Mouse (Mus musculus): ENCODE results near the gene Mypn. TPM values are rescaled to one million over a fixed set of nuclear protein-coding genes. Genes with fewer than 3 reads are reported as not detected.

Gene Mypn
- total RNA-seq (2021), result 1 to 10 TPM; 1.7 to 2.4 TPM
- long read RNA-seq, partial matches to known transcripts, result 1 of 4 reads
- long read RNA-seq, other reads (novel, unspliced or antisense), result 0 of 4 reads

GRCm38 (mm10) chr10:63203728-63204127 lies at the start of gene Mypn:
Mypn (minus strand) TSS chr10:63203952.
- no peak for DNase-seq (ENCODE audit: low spot score in 2 of 2)

GRCm38 (mm10) chr10:63248421-63248820 lies 44.7 kb upstream of the Mypn start:
- DNase-seq (ENCODE audit: low spot score in 2 of 2), result no peak

GRCm38 (mm10) chr10:63247457-63247856 lies 43.7 kb upstream of the Mypn start:
- no peak for DNase-seq (ENCODE audit: low spot score in 2 of 2)

GRCm38 (mm10) chr10:63245846-63246245 lies 42.1 kb upstream of the Mypn start:
- DNase-seq (ENCODE audit: low spot score in 2 of 2), result no peak

GRCm38 (mm10) chr10:63244746-63245145 lies 41.0 kb upstream of the Mypn start:
- DNase-seq (ENCODE audit: low spot score in 2 of 2), result no peak

GRCm38 (mm10) chr10:63244055-63244671 lies 40.4 kb upstream of the Mypn start:
- peak in 1 of 2 experiments; percentile 11 for DNase-seq (ENCODE audit: low spot score in 2 of 2)

- DNase-seq (ENCODE audit: low spot score in 2 of 2), result peak; percentile 91 to 96
Measured at GRCm38 (mm10) chr10:63243493-63244054, 39.8 kb upstream of the Mypn start, which contains the start of gene Herc4. Herc4 (plus strand) TSS chr10:63243810.

GRCm38 (mm10) chr10:63242798-63243435 lies 39.2 kb upstream of the Mypn start:
- DNase-seq (ENCODE audit: low spot score in 2 of 2), result peak in 1 of 2 experiments; percentile 17

- DNase-seq (ENCODE audit: low spot score in 2 of 2), result no peak
Measured at GRCm38 (mm10) chr10:63240868-63241271, 37.1 kb upstream of the Mypn start.

- DNase-seq (ENCODE audit: low spot score in 2 of 2), result no peak
Measured at GRCm38 (mm10) chr10:63239848-63240247, 36.1 kb upstream of the Mypn start.

- DNase-seq (ENCODE audit: low spot score in 2 of 2), result no peak
Measured at GRCm38 (mm10) chr10:63238090-63238489, 34.3 kb upstream of the Mypn start.

- DNase-seq (ENCODE audit: low spot score in 2 of 2), result no peak
Measured at GRCm38 (mm10) chr10:63237206-63237605, 33.5 kb upstream of the Mypn start.

GRCm38 (mm10) chr10:63236663-63237062 lies 32.9 kb upstream of the Mypn start:
- no peak for DNase-seq (ENCODE audit: low spot score in 2 of 2)

GRCm38 (mm10) chr10:63235889-63236288 lies 32.1 kb upstream of the Mypn start:
- DNase-seq (ENCODE audit: low spot score in 2 of 2), result no peak

- peak; percentile 29 to 65 for DNase-seq (ENCODE audit: low spot score in 2 of 2)
Measured at GRCm38 (mm10) chr10:63234133-63234532, 30.4 kb upstream of the Mypn start.

GRCm38 (mm10) chr10:63231630-63232029 lies 27.9 kb upstream of the Mypn start:
- DNase-seq (ENCODE audit: low spot score in 2 of 2), result no peak

GRCm38 (mm10) chr10:63230854-63231253 lies 27.1 kb upstream of the Mypn start:
- no peak for DNase-seq (ENCODE audit: low spot score in 2 of 2)

GRCm38 (mm10) chr10:63230266-63230665 lies 26.5 kb upstream of the Mypn start:
- DNase-seq (ENCODE audit: low spot score in 2 of 2), result no peak

- DNase-seq (ENCODE audit: low spot score in 2 of 2), result peak in 1 of 2 experiments; percentile 17
Measured at GRCm38 (mm10) chr10:63224341-63224740, 20.6 kb upstream of the Mypn start.

GRCm38 (mm10) chr10:63221081-63221783 lies 17.5 kb upstream of the Mypn start:
- no peak for DNase-seq (ENCODE audit: low spot score in 2 of 2)

- DNase-seq (ENCODE audit: low spot score in 2 of 2), result no peak
Measured at GRCm38 (mm10) chr10:63208871-63209270, 5.1 kb upstream of the Mypn start.

GRCm38 (mm10) chr10:63203002-63203401 lies 750 bp downstream of the Mypn start:
- no peak for DNase-seq (ENCODE audit: low spot score in 2 of 2)
